Mouse (Mus musculus) urinary bladder, postnatal 14 days (tissue): Measurements from ENCODE around the gene Tmem208.

Source experiments
- DNase-seq: peaks from one replicate; pipeline ENCODE4 v3.0.0; 2021; ENCODE audit warnings: low spot score

Tmem208 gene

DNA sequence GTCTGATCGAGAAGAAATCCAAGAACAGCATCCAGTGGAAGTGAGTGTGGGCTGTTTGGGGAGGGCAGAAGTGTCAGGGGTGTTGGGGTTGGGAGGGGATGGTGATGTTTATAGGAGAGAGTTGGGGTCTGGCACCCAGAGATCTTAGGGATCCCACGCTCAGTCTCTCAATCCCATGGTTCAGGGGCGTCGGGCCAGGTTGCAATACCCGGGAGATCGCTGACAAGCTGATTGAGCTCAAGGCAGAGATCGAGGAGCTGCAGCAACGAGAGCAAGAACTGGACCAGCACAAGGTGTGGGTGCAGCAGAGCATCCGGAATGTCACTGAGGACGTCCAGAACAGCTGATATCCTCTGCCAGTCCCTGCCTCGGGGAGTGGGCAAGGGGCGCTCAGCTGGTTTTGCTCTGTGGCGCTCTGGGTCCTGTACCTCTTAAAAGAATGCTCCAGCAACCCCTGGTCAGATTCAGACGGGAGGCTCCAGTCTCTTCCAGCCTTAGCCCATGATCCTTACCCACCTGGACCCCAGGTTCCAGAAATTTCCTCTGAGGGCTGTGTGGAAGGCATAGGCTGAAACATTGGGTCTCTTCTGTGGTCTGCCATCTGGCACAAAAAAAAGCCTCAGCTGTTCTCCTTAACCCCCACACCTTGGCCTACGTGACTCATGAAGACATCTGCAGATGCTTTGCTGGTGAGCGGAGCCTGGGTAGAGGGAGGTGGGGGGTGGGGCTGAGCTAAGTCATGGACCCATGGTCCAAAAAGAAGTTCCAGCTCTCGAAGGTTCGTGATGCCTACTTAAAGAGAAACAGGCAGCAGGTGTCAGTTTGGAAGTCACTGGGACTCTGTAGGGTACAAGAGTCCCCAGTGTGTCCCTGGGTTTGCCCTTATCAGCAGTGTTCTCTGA is 27.6 kb upstream of the Tmem208 start:
- no peak for DNase-seq

DNA sequence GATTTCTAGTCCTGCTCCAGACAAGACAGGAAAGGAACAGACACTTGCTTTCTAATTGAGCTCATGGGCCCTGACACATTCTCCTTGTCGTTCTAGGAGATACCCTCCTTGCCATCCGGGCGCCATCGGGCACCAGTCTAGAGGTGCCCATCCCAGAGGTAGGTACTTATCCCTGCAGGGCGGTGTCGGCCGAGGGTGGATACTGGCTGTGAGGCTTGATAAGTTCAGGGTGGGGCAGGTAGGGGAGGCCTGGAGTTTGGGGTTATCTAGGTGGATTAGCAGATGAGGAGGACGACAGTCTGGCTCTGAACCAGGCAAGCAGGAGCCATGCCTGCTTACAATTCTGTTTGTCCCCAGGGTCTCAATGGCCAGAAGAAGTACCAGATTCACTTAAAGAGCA is 26.2 kb upstream of the Tmem208 start:
- DNase-seq, result no peak

DNA sequence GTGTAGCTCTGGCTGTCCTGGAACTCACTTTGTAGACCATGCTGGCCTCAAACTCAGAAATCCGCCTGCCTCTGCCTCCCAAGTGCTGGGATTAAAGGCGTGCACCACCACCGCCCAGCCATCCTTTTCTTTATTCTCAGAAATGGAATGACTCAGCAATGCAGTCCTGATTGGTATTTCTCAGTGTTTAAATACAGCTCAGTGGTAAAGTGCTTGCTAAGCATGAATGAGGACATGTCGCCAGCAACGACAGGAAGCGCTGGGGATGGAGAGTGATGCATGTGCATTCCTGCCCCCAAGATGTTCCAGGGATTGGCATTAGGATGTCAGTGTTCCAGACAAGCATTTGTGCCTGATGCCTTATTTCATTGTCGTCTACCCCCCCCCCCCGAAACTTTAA is 22.8 kb upstream of the Tmem208 start:
- no peak for DNase-seq

- no peak for DNase-seq
Measured at GRCm38 (mm10) chr8:105303874-105304273, 22.3 kb upstream of the Tmem208 start.

DNA sequence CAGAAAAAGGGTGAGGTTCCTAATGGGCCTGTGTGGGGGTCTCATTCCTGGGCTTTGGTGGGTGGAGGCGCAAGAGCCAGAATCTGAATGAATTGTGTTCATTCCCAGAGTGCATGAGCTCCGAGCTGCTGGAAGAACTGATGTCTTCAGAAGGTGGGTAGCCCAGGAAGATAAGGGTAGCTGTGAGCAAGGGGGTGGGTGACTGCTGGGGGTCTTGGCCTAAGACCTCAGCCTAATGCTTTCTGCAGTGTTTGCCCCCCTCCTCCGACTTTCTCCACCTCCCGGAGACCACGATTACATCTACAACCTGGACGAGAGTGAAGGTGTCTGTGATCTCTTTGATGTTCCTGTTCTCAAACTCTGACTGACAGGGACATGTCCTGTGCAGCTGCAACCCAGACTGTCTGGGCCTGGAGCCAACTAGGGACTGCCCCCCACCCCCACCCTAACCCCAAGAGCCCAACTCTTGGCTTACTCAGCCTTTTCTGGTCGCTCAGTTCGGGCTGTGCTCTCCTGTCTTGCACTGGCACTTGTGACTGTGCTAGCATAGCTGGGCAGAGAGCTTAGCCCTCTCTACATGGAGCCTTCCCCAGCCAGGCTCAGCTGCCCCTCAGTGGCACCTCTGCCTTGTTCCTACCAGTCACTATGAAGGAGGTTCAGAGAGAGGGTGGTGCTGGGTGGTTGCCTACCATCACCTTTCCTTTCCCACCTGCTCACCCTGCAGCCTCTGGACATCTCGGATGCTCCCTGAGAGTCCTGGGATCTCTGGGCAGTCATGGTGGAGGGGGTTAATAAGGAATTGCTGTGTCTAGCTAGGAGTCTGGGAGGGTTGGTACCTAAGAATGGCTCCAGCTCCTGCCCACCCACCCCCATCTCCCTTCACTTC is 21.6 kb upstream of the Tmem208 start:
- DNase-seq, result no peak

DNA sequence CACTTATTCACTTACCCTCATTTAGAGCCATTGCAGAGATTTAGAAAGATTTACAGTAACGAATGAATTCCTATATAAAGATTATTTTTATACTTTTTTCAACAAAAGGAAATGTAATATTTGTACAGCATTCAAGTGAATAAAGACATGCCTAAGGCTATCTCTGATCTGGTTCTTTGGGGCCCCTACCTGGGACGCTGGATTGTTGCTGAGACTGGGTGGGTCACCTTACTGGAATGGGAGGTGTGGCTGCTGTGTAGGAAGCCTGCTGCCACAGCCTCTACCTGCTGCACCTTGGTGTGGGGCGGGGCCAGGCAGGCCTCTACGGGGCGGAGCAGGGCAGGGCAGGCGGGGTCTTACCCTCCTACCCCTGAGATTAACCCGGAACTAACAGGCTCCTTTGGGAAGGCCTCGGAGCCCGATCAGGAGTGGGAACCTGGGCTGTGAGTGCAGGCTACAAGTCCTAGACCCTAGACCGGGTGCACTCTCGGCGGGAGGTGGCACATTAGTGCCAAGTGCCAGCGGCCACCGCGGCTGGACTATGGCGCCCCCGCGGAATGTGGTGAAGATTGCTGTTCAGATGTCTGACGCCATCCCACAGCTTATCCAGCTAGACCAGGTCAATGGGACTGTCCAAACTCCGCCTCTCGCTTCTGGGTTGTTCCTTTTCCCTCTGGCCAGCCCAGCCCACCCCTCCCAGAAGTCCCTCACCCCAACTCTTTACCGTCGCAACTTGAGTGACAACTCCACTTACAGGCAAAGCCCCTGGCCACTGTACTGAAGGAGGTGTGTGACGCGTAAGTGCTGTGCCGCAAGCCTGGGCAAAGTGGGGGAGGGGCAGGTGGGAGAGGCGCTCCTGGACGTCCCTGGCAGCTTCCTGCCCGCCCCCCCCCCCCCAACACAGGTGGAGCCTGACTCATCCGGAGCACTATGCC is 20.7 kb upstream of the Tmem208 start, which contains the start of gene Elmo3:
TSS of gene Elmo3 (plus strand) at position 391 of the 935 bp plus-strand sequence.
- peak; percentile 90 for DNase-seq

DNA sequence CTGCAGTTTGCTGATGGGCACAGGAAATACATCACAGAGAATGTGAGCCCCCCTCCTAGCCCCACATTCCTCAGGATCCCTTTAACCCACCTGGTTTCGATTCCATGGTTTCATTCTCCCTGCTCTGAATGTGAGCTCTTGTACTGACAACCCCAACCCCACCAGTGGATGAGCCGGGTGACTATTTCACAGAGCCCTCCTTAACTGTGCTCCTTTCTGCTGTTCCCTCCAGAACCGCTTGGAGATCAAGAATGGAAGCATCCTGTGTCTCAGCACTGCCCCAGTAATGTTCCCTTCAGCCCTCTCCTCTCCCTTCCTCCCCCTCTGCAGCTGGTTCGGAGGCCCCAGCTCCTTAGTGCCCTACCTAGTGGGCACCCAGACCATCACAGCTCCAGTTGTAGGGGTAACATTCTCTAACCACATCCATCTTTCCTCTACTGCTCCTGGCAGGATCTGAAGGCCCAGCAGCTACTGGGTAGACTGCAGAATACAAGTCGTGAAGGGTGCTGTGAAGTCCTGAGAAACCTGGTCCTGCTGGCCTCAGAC is 19.9 kb upstream of the Tmem208 start:
- no peak for DNase-seq

GRCm38 (mm10) chr8:105307670-105308069 is 18.5 kb upstream of the Tmem208 start:
- no peak for DNase-seq

DNA sequence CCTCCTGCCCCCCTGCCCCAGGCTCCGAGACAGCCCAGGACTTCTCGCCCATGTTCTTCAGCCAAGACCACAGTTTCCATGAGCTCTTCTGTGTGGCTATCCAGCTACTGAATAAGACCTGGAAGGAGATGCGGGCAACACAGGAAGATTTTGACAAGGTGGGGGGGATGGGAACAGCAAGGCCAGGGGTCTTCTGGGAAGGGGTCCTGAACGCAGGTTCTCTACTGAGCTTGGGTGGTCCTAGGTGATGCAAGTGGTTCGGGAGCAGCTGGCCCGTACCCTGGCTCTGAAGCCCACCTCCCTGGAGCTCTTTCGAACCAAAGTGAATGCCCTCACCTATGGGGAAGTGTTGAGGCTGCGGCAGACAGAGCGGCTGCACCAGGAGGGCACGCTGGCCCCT is 17.7 kb upstream of the Tmem208 start:
- no peak for DNase-seq

GRCm38 (mm10) chr8:105309142-105309847 is 16.9 kb upstream of the Tmem208 start:
- no peak for DNase-seq

- no peak for DNase-seq
Measured at GRCm38 (mm10) chr8:105310118-105310517, 16.0 kb upstream of the Tmem208 start.

DNA sequence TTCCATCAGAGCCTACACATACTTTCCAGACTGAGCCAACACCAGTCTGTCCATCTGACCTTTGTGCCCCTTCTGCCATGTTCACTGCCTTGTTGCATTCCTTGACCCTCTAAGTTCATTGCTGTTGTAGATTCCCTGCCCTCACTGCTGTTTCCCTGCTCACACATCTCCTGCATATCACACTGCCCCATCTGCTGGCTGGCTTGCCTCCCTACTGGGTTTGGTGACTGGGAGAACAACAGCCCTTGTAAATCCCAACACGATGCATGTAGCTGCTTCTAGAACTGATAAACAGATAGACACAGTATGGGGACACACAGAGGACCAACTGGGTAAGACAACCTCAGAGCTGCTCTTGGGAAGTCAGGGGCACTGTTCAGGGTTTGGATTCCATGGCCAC is 14.4 kb upstream of the Tmem208 start:
- no peak for DNase-seq

GRCm38 (mm10) chr8:105312891-105313481 is 13.2 kb upstream of the Tmem208 start:
- DNase-seq, result no peak

DNA sequence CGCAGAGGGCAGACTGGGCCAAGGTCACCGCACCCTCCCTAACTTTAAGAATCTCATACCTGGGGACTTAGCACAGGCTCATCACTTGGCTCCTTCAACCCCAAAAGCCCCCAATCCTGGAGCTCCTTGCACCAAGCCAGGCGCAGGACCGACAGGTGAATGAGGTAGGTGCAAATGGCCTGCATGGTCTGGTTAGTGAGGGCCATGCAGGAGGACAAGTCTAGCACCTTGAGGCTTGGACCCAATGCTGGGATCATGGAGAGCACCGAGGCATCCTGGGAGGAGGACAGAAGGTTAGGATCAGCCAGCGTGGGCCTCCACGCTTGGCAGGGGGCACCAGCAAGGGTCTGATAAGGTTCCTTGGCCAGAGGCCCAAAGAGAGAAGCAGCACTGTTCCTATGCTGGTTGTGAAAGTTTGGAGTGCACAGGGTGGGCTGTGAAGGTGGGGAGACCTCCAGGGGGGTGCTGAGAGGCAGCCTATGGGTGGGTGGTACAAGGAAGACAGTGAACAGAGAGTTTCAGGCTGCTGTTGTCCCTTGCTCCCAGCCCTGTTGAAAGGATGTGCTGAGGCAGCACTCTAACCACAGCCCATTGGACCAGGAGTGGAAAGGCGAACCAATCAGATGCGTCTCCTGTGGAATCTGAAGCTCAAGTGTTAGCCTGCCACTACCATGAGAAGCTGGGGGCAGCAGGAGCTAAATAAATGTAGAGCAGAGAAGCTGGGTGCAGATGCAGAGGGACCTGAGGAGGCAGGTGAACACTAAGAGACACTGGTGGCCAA is 12.3 kb upstream of the Tmem208 start:
- DNase-seq, result no peak

DNA sequence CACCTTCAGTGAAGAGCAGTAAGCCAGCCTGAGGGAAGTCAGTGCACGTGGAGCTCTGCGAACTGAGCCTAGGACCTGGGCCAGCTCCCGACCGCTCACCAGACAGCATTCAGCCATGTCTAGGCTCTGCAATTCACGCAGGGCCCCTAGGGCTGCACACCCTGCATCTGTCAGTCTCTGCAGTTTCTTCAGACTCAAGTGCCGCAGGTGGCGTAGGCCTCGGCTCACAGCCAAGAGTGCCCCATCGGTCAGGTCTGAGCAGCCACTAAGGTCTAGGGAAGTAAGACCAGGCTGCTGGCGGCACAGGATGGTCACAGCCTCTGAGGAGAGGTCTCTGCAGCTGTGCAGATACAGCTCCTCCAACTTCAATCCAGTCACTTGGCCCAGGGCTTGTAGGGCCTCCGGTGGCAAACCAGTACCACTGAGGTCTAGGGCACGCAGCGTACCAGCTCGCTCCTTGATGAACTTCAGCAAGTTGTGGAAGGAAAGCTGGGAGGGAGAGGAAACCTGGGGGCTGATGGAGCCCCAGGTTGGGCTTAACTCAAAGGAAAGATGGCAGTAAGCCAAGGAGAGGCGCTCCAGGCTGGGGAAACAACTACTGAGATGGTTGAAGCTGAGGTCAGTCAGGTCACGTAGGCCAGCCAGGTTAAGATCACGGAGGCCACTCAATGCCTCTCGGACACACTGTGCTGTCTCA is 10.9 kb upstream of the Tmem208 start:
- no peak for DNase-seq

DNA sequence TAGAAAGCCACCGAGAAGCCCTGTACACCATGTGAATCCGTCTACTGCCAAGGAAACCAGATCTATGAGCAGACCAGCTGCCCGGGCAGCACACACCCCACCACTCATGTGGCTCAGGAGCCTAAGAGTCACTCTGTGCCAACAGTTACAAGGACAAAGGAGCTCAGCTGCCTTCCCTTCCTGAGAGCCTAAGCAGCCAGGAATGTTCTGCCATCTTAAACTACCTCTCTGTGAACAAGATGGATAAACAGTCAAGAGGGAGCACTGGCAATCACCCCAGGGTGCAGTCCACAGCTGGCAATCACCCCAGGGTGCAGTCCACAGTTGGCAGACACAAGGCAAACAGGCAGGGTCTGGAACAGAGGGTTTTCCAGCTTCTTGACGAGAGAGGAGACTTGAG is 8.2 kb upstream of the Tmem208 start:
- no peak for DNase-seq

- no peak for DNase-seq
Measured at GRCm38 (mm10) chr8:105318662-105319190, 7.4 kb upstream of the Tmem208 start.

DNA sequence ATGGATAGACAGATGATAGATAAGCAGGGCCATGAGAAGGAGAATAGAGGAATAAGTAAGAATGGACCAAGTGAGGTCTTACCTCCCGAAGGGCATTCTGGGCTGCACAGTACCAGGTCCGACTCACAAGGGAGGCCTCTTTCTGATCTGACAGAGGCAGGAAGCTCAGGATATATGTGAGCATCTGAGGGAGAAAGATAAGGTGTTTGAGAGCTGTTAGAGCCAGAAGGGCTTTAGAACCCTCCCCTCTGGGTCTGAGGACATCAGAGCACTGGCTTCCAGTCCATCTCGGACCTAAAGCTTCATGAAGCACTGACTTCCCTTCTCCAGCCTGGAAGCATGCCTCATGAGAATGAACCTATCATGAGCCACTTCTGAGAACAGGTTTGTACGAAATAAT is 3.0 kb upstream of the Tmem208 start:
- DNase-seq, result no peak

DNA sequence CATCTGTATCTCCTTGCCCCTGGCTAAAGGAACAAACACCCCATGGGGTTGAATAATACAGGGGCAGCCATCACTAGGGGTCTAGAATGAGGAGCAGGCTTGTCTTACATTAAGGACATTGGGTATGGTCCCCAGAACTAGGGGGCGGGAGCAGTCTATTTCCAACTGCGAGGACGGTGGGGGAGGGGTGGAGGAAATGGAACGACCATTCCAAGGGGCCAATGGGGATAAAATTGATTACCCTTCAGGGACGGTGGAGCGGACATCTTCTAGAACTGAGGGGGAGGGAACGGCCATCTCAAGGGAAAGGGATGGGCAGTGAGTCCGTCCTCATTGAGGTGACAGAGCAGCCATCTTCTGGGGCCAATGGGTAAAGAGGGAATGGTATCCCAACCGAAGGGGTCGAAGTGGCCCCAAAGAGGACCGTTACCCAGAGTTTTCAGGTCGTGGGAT is 487 bp upstream of the Tmem208 start:
- no peak for DNase-seq
